Mouse (Mus musculus) adrenal gland, postnatal 14 days (tissue): ENCODE data around the gene Gm33543. TPM values are rescaled to one million over a fixed set of nuclear protein-coding genes. Genes with fewer than 3 reads are reported as not detected.

Experiments used
- DNase-seq: peaks from one replicate; pipeline ENCODE4 v3.0.0; 2021; ENCODE audit warnings: mixed read lengths
- long read RNA-seq, 2 experiments: library from polyadenylated mRNA; stranded (forward); transcript quantifications; one replicate each; pipeline ENCODE4 v2.0.0; 2021
- total RNA-seq: library from RNA; stranded (reverse); gene quantifications from 2 replicates; pipeline ENCODE4 v1.2.3, GENCODE M21; 2021

Gene Gm33543
- total RNA-seq = 0.23 and 0.93 TPM in 2 replicates
- long read RNA-seq, experiment 1, partial matches to known transcripts = 0 of 1 reads
- long read RNA-seq, experiment 1, other reads (novel, unspliced or antisense) = 1 of 1 reads
- long read RNA-seq, experiment 2 = 0 reads

- no peak for DNase-seq
These were observed at the start of gene Gm33543 for GRCm38 (mm10) chr10:95842789-95843637. Gene Gm33543, minus strand, starts transcription at chr10:95842930.

GRCm38 (mm10) chr10:95892132-95892531 is 49.4 kb upstream of the Gm33543 start:
- no peak for DNase-seq

GRCm38 (mm10) chr10:95891214-95891960 is 48.7 kb upstream of the Gm33543 start:
- DNase-seq = no peak

- DNase-seq = no peak
These were observed 41.2 kb upstream of the Gm33543 start for GRCm38 (mm10) chr10:95883761-95884517.

- no peak for DNase-seq
These were observed 39.3 kb upstream of the Gm33543 start for GRCm38 (mm10) chr10:95882036-95882435.

GRCm38 (mm10) chr10:95879983-95880934 is 37.5 kb upstream of the Gm33543 start:
- DNase-seq = no peak

- DNase-seq = no peak
These were observed 28.1 kb upstream of the Gm33543 start for GRCm38 (mm10) chr10:95870782-95871181.

- DNase-seq = no peak
These were observed 25.6 kb upstream of the Gm33543 start for GRCm38 (mm10) chr10:95868348-95868747.

GRCm38 (mm10) chr10:95867596-95867995 is 24.9 kb upstream of the Gm33543 start:
- no peak for DNase-seq

- peak; percentile 8 for DNase-seq
These were observed 21.8 kb upstream of the Gm33543 start for GRCm38 (mm10) chr10:95864349-95865124.

- DNase-seq = no peak
These were observed 19.9 kb upstream of the Gm33543 start for GRCm38 (mm10) chr10:95862664-95863063.

- DNase-seq = peak; percentile 23
These were observed 15.4 kb upstream of the Gm33543 start for GRCm38 (mm10) chr10:95858164-95858563.

- no peak for DNase-seq
These were observed 12.7 kb upstream of the Gm33543 start for GRCm38 (mm10) chr10:95855411-95855810.

GRCm38 (mm10) chr10:95850504-95850903 is 7.8 kb upstream of the Gm33543 start:
- DNase-seq = peak; percentile 17

GRCm38 (mm10) chr10:95846739-95847138 is 4.0 kb upstream of the Gm33543 start:
- no peak for DNase-seq

- DNase-seq = no peak
These were observed 3.6 kb upstream of the Gm33543 start for GRCm38 (mm10) chr10:95846281-95846680.

- no peak for DNase-seq
These were observed 1.1 kb upstream of the Gm33543 start for GRCm38 (mm10) chr10:95843878-95844277.

GRCm38 (mm10) chr10:95841241-95841640 is 1.5 kb downstream of the Gm33543 start:
- no peak for DNase-seq

GRCm38 (mm10) chr10:95839803-95840202 is 2.9 kb downstream of the Gm33543 start:
- no peak for DNase-seq

- DNase-seq = no peak
These were observed 3.7 kb downstream of the Gm33543 start for GRCm38 (mm10) chr10:95839036-95839435.
